ENCODE assay signal across 17 mouse cellular contexts in genomic region chr13:51042881-51043402, GRCm38 (mm10).
"Had no signal": no experiment of that assay in that cellular context is flagged by ENCODE, and none has a peak within 500 bp of the region (broad histone marks: within the 10 kb centered on the region; RNA-seq: fewer than 3 reads in every experiment).

No protein-coding gene starts in this region.

- DNase-seq: liver, postnatal 0 days; lung, adult 2 months; lung, postnatal 14 days; lung, postnatal 36 days; right cerebral cortex, postnatal 14 days; thymus, adult 2 months; thymus, postnatal 25 days; thymus, postnatal 4 days had no signal

- ATAC-seq: liver, postnatal 0 days; lung, postnatal 0 days; midbrain, embryonic 13.5 days; midbrain, embryonic 15.5 days had no signal

- H3K4me2 ChIP-seq: liver, embryonic 15.5 days; lung, embryonic 15.5 days; midbrain, embryonic 11.5 days; midbrain, embryonic 13.5 days; midbrain, embryonic 15.5 days; neural tube, embryonic 12.5 days had no signal

- H3K27ac ChIP-seq: liver, embryonic 15.5 days; lung, embryonic 15.5 days; macrophage; midbrain, embryonic 13.5 days; midbrain, embryonic 15.5 days; neural tube, embryonic 12.5 days had no signal

- H3K4me1 ChIP-seq: liver, embryonic 15.5 days; lung, embryonic 15.5 days; megakaryocyte, embryonic 14.5 days; midbrain, embryonic 13.5 days; midbrain, embryonic 15.5 days; neural tube, embryonic 12.5 days had no signal

- H3K9ac ChIP-seq: liver, embryonic 15.5 days; liver, postnatal 0 days; lung, embryonic 15.5 days; midbrain, embryonic 13.5 days; midbrain, embryonic 15.5 days; neural tube, embryonic 12.5 days had no signal

- H3K9me3 ChIP-seq: midbrain, embryonic 15.5 days had no signal

- H3K36me3 ChIP-seq: liver, embryonic 15.5 days; lung, embryonic 15.5 days; midbrain, embryonic 13.5 days; midbrain, embryonic 15.5 days; neural tube, embryonic 12.5 days had no signal

- H3K4me3 ChIP-seq: liver, embryonic 15.5 days; lung, embryonic 15.5 days; megakaryocyte, embryonic 14.5 days; midbrain, embryonic 13.5 days; midbrain, embryonic 15.5 days; neural tube, embryonic 12.5 days had no signal

- H3K27me3 ChIP-seq: liver, embryonic 15.5 days; lung, embryonic 15.5 days; megakaryocyte, embryonic 14.5 days; midbrain, embryonic 13.5 days; midbrain, embryonic 15.5 days; neural tube, embryonic 12.5 days had no signal
